Mouse (Mus musculus) olfactory bulb, adult 2 months (tissue): ENCODE results near the gene Haus4. TPM values are rescaled to one million over a fixed set of nuclear protein-coding genes. Genes with fewer than 3 reads are reported as not detected.
A peak's percentile ranks its signal among the peaks of the same experiment; 100 is the strongest.

Experiments used
- H3K27ac ChIP-seq: fragments of 200-500 bp; 2 replicates; pipeline ENCODE4 v1.5.1; 2012; ENCODE audit warnings: low read depth, low read length; ENCODE audit not compliant: insufficient read depth
- H3K4me1 ChIP-seq: fragments of 200-500 bp; 2 replicates; pipeline ENCODE4 v1.6.1; 2012; ENCODE audit warnings: low read length; ENCODE audit not compliant: control insufficient read depth, insufficient read depth
- H3K4me3 ChIP-seq: fragments of 200-500 bp; 2 replicates; pipeline ENCODE4 v1.5.1; 2012; ENCODE audit warnings: mild to moderate bottlenecking, low read depth, low read length, moderate library complexity; ENCODE audit not compliant: insufficient read depth
- CTCF ChIP-seq: fragments of 200-500 bp; IDR thresholded peaks from 2 replicates; pipeline ENCODE4 v1.5.1; 2012; ENCODE audit warnings: low read depth, mild to moderate bottlenecking, low read length, moderate library complexity; ENCODE audit not compliant: insufficient read depth
- POLR2A ChIP-seq: fragments of 200-500 bp; IDR thresholded peaks from 2 replicates; pipeline ENCODE4 v1.6.1; 2012; ENCODE audit warnings: mild to moderate bottlenecking, low read depth, low read length, moderate library complexity; ENCODE audit not compliant: insufficient read depth
- WGBS: fragments of 180-500 bp; shearing (Covaris S2); methylation state at CpG from one replicate; pipeline ENCODE4 v1.1.7; 2018; 5-methylcytosine and 5-hydroxymethylcytosine counted together
- polyA plus RNA-seq: library from polyadenylated mRNA; stranded (reverse); fragments of >200 nt; gene quantifications from 2 replicates; pipeline ENCODE4 v1.2.4, GENCODE M21; 2012; ENCODE audit warnings: low replicate concordance; ENCODE audit not compliant: missing spikeins, insufficient read depth, insufficient read length

Gene Haus4
- polyA plus RNA-seq, 1 experiment, result not detected

DNA sequence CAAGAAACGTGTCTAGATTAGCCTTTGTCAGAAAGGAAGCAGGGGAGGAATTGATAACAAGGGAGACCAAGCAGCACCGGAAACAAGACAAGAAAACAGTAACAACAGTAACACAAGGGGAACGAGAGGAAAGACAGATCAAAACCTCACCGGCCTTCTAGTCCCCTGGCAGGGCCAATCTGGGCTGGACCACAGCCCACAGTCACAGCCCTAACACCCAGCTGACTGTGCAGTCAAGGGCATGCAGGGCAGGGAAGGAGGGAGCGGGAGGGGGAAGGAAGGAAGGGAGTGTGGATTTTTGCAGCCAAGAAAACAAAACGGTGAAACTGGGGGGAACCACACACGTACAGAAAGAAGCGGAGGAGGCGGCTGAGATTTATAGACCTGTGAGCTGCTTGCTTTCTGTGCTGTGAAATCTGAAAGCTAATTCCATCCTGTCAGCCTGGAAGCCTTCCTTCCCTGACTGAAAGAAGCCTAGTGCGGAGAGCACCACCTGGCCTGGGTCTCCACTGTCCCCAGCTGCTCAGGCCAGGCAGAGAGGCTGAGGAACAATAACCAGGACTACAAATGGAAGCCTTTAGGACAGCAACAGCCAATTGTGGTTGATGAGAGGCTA is 38.0 kb upstream of the Haus4 start:
- Histone ChIP-seq H3K27ac (peak overlapping the region; percentile 3), H3K4me3 (no peak overlapping the region), H3K4me1 (peaks cover 13% of the 10 kb centered on the region)
- TF ChIP-seq CTCF (no peak), POLR2A (no peak)
- WGBS, result 21% methylated on average over 10 of the region's 10 CpGs

- no peak for TF ChIP-seq CTCF
- TF ChIP-seq POLR2A, result no peak
- peaks cover 13% of the 10 kb centered on the region for H3K4me1 ChIP-seq
- WGBS, result 94% methylated on average over 16 of the region's 16 CpGs
- no peak overlapping the region for H3K4me3 ChIP-seq
- H3K27ac ChIP-seq, result no peak overlapping the region
These were observed 36.6 kb upstream of the Haus4 start for GRCm38 (mm10) chr14:54591056-54591455.

DNA sequence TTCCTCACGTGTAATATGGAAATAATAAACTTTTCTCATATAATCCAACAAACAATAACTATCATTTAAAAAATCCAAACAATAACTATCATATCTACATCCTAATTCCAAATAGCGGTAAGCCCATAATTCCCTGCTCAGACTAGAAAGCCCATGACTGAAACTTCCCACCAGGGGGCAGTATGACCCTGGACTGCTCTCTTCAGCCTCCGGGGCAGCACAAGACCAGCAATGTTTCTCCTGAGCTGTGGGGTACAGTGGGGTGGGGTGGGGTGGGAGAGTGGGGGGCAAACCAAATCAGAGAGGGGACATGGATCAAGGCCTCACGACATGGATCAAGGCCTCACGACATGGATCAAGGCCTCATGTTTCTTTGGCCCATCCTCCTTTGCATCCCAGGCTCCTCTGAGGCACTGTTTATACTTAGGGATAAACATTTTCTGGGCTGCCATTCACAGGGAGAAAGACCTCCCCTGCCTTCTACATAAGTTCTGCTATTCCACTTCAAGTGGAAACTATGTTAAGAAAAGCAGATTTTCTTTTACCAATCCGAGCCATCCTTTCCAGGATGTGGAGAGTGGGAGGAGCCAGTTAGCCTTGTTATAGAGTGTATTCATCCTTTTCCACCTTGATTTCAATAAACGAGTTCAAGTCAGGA is 29.4 kb upstream of the Haus4 start:
- TF ChIP-seq POLR2A (no peak), CTCF (no peak)
- H3K4me1 ChIP-seq, result no peaks in the 10 kb centered on the region
- 36% methylated on average over 7 of the region's 7 CpGs for WGBS
- no peak overlapping the region for H3K27ac ChIP-seq
- no peak overlapping the region for H3K4me3 ChIP-seq

- Histone ChIP-seq H3K4me1 (no peaks in the 10 kb centered on the region), H3K4me3 (no peak overlapping the region), H3K27ac (no peak overlapping the region)
- 94% methylated on average over 9 of the region's 9 CpGs for WGBS
- no peak for TF ChIP-seq CTCF
- TF ChIP-seq POLR2A, result no peak
These were observed 28.1 kb upstream of the Haus4 start for GRCm38 (mm10) chr14:54582536-54582935.

DNA sequence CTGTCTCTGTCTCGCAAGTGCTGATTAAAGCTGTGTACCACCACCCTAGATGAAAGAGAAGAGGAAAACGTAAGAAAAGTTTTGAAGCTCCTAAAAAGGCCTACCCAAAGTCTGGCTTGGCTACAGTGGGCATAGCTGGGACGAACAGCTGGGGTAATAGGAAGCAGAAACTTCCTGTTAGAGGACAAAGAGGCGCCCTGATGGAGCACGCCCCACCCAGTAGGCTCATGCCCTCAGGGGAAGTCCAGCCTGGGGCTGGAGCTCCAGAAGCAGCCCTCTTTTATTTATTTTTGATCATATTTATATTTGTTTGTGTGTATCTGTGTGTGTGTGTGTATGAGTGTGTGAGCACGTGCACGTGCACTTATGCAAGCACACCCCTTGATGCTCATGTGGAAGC is 25.2 kb upstream of the Haus4 start:
- peaks cover 14% of the 10 kb centered on the region for H3K4me1 ChIP-seq
- no peak overlapping the region for H3K27ac ChIP-seq
- 93% methylated on average over 7 of the region's 7 CpGs for WGBS
- no peak overlapping the region for H3K4me3 ChIP-seq
- TF ChIP-seq POLR2A (no peak), CTCF (no peak)

GRCm38 (mm10) chr14:54578063-54578462 is 23.6 kb upstream of the Haus4 start:
- Histone ChIP-seq H3K27ac (no peak overlapping the region), H3K4me1 (peaks cover 16% of the 10 kb centered on the region), H3K4me3 (peak overlapping the region; percentile 51)
- WGBS, result 2% methylated on average over 10 of the region's 10 CpGs
- no peak for TF ChIP-seq POLR2A
- TF ChIP-seq CTCF, result no peak

DNA sequence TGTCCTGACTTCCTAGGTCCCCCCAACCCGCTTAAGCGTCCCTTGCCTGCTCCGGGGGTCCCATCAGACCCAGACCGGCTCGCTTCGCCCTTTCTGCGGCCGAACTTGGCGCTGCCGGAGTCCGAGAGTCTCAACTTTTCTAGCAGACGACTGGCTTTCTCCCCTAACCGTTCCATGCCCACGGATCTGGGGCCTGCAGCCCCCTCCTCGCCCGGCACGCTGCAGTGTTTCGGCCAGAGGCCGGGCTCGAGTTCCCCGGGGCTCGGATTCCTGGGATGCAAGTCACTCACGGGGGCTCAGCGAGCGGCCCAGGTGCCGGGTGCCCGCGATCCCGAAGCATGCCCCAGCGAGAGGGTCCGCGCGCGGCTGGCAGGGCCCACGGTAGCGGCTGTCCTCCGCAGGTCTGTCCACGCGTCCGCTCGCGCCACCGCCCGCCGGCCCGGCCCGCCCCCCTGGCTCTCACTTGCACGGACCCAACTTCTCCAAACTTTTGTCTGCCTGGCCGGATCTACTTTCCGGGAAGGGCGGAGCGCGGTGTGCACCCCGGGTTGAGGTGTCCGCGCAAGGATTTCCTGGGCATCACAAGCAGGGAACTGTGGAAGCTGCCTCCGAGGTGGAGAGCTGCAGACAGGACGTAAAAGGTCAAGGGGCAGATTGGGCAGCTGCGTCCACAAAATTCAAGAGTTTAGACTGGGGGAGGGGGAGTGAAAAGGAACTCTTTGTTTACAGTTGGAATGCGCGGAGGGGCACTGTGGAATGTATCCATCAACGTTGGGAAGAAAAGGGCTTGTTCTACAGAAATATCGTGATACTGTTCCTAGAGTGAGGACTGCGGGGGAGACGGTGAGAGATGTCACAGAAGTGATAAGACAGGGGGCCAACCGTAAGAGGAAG is 22.9 kb upstream of the Haus4 start, which contains the start of gene Ajuba:
Gene Ajuba (minus strand): TSS at position 470 of the 894 bp plus-strand sequence.
- Histone ChIP-seq H3K27ac (no peak within 1 kb of the TSS), H3K4me1 (peaks cover 21% of the 10 kb centered on the region), H3K4me3 (peak within 1 kb of the TSS; percentile 51)
- TF ChIP-seq POLR2A, result no peak
- no peak for TF ChIP-seq CTCF
- WGBS, result under 1% methylated on average over 66 of the region's 66 CpGs

GRCm38 (mm10) chr14:54576241-54577088 is 22.0 kb upstream of the Haus4 start:
- TF ChIP-seq CTCF (no peak), POLR2A (no peak)
- under 1% methylated on average over 84 of the region's 84 CpGs for WGBS
- H3K4me1 ChIP-seq, result peaks cover 21% of the 10 kb centered on the region
- H3K4me3 ChIP-seq, result peak overlapping the region; percentile 51
- no peak overlapping the region for H3K27ac ChIP-seq
